Mouse (Mus musculus) ovary, postnatal 10 days (tissue): ENCODE data around the gene Themis3.

Experiments used
- DNase-seq: peaks from one replicate; pipeline ENCODE4 v3.0.0; 2022; ENCODE audit warnings: low spot score

Gene Themis3

GRCm38 (mm10) chr17:66594435-66594834 lies at the start of gene Themis3:
TSS of gene Themis3 (minus strand) at chr17:66594621.
- no peak for DNase-seq

- no peak for DNase-seq
These were observed 43.7 kb upstream of the Themis3 start for GRCm38 (mm10) chr17:66637951-66638722.

DNA sequence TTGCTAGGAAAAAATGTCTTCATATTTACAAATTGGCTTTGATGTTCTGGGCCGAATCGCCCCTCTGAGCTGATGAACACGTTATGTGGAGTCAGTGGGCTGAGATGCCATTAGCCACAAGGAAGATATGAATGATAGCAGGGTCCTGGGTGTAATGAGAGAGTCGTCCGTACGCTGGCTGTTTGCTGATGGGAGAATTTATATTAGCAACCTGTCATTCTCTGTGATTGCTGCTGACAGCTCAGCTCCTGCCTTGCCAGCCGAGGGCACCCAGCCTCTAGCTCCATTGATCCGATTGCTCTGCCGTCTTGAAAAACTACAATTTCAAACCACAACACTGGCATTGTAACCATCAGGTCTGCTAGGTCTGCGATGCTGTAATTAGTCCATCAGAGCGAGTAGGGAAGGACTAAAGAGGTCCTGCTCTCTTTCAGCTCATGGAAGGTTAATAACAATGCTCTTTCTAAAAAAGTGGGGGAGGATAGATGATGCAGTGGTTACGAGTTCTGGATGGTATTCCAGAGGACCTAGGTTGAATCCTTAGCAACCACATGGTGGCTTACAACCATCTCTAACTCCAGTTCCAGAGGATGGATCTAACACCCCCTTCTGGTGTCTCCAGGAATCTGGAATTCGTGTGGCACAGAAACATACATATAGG lies 25.7 kb upstream of the Themis3 start:
- no peak for DNase-seq

DNA sequence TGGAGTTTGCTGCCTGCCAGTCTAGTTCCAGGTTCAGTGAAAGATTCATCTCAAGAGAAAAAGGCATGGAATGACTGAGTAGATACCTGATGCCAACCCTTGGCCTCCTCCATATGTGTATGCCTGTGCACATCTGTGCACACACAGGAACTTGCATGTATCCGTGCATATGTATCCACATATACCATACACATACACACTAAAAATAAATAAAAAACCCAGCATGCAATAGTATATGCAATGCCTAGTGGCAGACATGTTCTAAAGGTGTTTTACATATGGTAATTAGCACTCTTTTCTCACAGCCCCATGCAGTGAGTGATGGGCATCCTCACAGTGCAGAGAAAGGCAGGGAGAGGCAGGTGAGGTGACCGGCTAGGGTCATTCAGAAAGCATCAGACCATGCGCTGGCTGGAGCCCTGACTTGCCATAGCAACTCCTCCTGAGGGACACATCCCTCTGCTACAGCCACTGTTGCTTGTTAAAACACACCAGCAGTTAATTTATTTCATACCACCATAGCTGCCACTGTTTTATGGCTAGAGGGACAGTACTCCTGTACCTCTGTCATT lies 24.9 kb upstream of the Themis3 start:
- no peak for DNase-seq

GRCm38 (mm10) chr17:66610032-66610431 lies 15.6 kb upstream of the Themis3 start:
- DNase-seq: no peak

GRCm38 (mm10) chr17:66604931-66605330 lies 10.5 kb upstream of the Themis3 start:
- no peak for DNase-seq

- DNase-seq: no peak
These were observed 6.8 kb upstream of the Themis3 start for GRCm38 (mm10) chr17:66601171-66601570.

DNA sequence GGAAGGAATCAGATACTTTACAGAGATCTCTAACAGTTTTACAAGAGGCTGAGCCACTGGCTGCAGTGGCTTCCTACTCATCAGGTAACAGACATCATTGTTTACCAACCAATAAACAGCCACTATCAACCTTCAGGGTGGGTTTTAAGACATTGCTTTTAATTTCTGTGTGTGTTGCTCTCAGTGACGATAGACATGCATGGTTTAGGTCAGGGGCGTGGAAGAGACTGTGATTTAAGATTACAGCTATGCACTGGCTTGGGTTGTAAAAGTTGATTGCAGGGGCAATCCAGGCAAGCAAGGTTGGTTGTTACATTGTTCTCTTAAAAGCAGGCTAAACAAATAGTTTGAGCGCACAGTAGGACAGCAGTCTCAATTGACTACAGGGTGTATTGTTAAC lies 1.4 kb upstream of the Themis3 start:
- DNase-seq: no peak

DNA sequence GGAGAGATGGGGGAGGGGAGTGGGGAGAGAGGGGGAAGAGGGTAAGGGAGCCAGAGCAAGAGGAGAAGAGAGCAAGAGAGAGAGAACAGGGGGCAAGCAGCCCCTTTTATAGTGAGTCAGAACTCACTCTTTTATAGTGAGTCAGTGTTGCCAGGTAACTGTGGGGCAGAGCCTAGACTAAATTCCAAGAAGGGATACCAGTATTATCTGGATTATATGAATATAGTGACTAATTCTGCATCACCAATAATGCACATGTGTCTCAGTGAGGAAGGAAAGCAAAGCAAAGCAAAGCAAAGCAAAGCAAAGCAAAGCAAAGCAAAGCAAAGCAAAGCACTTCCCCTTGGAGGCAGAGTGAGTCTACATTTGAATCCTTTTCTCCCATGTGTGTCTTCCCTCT lies 835 bp upstream of the Themis3 start:
- DNase-seq: no peak

DNA sequence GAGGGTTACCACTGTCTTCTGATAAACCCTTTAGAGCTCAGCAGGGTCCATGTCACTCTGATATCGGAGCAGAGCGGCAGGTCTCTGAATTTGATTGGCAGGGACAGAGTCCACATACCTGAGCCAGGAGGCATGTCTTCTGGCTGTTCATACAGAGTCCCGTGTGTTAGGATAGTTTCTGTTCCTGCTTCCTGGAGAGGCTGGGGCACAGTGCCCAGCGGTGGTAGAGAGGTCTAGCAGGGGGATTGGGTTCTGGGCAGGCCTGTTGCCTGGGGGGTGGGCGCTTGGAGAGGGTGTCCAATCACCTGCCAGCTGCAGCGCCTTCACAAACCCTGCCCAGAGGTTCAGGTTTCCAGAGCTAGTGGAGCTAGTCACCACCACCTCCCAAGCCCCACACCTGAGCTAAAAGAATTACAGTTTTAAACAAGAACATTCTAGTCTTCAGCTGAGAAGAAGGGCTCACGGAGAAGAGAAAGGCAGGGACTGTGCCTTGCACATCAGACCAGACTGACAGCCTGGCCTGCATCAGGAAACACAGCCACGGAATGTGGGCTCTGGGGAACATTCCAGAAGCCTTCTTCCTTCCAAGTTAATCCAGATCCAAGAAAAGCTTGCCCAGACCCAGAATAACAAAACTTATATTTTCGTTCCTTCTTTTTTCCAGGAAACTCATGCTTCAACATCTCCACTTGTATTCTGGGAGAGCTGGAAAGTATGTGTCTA lies 3.9 kb downstream of the Themis3 start:
- DNase-seq: no peak

- DNase-seq: no peak
These were observed 4.6 kb downstream of the Themis3 start for GRCm38 (mm10) chr17:66589864-66590263.

- DNase-seq: no peak
These were observed 7.7 kb downstream of the Themis3 start for GRCm38 (mm10) chr17:66586741-66587140.

DNA sequence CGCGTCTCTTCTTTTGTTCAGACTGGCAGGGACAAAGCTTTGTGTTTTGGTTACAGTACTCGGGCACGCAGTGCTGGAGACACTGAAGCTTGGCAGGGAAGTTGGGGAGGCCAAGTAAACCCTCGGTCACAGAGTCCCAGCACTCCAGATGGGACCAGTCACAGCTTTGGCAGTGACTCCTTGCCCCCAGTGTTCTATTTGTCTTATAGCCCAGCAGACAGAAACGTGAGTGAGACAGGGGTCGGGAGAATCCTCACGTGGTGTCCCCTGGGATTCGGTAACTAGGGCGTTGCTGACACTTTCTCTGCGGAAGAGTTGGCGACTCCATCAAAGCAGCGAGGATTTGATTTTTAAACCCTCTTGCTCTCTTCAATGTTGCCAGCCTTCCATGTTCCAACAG lies 8.3 kb downstream of the Themis3 start:
- no peak for DNase-seq

DNA sequence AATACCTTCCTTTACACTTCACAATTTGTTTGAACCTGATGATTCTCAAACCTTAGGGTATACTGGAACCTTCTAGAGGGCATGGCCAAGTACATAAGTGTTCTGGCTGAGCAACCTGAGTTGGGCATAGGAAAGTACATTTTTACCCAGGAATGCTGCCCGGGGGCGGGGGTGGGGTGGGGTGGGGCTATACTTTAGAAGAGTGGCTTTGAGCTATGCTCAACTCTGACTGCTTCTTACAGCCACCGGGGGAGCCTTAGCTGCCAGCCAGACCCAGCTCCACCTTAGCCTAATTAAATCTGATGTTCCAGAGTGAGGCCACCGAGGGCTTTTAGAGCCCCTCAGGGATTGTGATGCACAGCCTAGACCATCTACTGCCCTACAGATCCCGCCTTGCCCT lies 13.4 kb downstream of the Themis3 start:
- no peak for DNase-seq

GRCm38 (mm10) chr17:66578007-66578406 lies 16.4 kb downstream of the Themis3 start:
- DNase-seq: no peak

GRCm38 (mm10) chr17:66577507-66577906 lies 16.9 kb downstream of the Themis3 start:
- DNase-seq: no peak

DNA sequence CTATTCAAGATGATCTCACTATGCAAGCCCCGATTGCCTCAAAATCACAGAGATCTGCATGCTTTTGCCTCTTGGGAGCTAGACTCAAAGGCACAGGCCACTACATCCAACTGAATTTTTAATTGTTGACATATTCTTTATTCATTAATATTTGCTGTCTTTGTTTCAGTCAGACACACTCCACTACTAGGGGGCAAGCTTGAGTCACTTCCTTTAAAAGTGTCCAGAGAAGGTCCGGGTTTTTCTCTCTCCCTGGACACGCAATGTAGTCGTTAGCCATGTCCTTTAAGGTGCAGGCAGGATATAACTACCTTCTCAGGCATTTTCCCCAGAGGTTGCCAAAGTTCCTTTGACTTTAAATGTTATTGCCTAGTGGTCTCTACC lies 21.8 kb downstream of the Themis3 start:
- DNase-seq: no peak

- DNase-seq: no peak
These were observed 22.4 kb downstream of the Themis3 start for GRCm38 (mm10) chr17:66571860-66572676.

- no peak for DNase-seq
These were observed 30.2 kb downstream of the Themis3 start for GRCm38 (mm10) chr17:66564213-66564612.

DNA sequence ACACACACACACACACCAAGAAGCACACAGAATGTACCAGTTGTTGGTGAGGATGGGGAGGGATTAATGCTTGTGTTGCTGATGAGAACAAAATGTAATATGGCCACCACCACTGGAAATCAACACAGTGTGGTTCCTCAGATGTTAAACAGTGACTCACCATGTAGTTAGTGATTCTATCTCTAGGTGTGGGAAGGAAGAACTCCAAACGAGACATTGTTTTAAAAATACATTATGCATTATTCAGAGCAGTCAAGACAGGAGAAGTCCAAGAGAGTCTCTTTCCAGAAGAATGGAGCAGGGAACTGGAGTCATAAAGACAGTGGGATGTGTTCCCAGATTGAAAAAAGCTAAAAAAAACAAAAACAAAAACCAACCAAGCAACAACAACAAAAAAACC lies 30.9 kb downstream of the Themis3 start:
- no peak for DNase-seq

DNA sequence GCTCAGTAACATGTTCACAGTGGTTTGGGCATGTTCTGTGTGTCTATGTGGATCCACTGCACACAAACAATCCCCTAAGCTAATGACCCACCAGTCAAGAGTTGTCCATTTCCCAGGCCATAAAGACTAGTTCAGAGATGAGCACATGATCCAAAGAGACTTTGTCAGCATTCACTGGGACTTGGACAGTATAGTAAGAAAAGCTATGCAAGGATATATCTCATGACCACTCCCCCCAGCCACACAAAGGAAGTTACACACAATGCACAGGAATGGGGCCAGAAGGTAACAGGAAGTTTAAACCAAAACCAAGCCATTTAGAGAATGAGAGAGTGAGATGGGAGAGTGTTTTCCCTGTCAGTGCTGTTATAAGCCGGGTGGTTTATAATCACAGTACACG lies 33.0 kb downstream of the Themis3 start:
- DNase-seq: no peak
